Mouse (Mus musculus) MEL (cell line): ENCODE results near the gene Gtf3c3.

Experiments
- CTCF ChIP-seq, 3 experiments: IDR thresholded peaks in 2 of 3; conservative IDR thresholded peaks in 1 of 3; 2 replicates each; pipeline ENCODE4 v1.5.1; 2011 to 2012; ENCODE audit warnings: low read length in 3 of 3, low read depth in 2 of 3, mild to moderate bottlenecking in 2 of 3, improper control_type of control experiment in 1 of 3, inconsistent platforms in 1 of 3, mixed read lengths in 1 of 3, moderate library complexity in 1 of 3; ENCODE audit not compliant: control insufficient read depth in 1 of 3, insufficient read depth in 1 of 3, poor library complexity in 1 of 3, severe bottlenecking in 1 of 3
- E2F4 ChIP-seq: IDR thresholded peaks from 2 replicates; pipeline ENCODE4 v1.6.1; 2011; ENCODE audit warnings: low read depth, low read length, improper control_type of control experiment, borderline replicate concordance
- EP300 ChIP-seq, 2 experiments: IDR thresholded peaks; 2 replicates each; pipeline ENCODE4 v1.6.1; 2011; ENCODE audit warnings: improper control_type of control experiment in 2 of 2, low read length in 2 of 2, low read depth in 1 of 2, mild to moderate bottlenecking in 1 of 2
- JUND ChIP-seq: IDR thresholded peaks from 2 replicates; pipeline ENCODE4 v1.6.1; 2011; ENCODE audit warnings: low read depth, mild to moderate bottlenecking, improper control_type of control experiment, low read length
- MAZ ChIP-seq: IDR thresholded peaks from 2 replicates; pipeline ENCODE4 v1.6.1; 2012; ENCODE audit warnings: low read depth, mild to moderate bottlenecking, inconsistent platforms, low read length, improper control_type of control experiment
- NELFE ChIP-seq: IDR thresholded peaks from 2 replicates; pipeline ENCODE4 v1.6.1; 2011; ENCODE audit warnings: low read depth, low read length, improper control_type of control experiment
- POLR2A ChIP-seq, 2 experiments: IDR thresholded peaks; 2 replicates each; pipeline ENCODE4 v1.6.1; 2011 to 2012; ENCODE audit warnings: low read length in 2 of 2, mild to moderate bottlenecking in 2 of 2, control low read depth in 1 of 2, improper control_type of control experiment in 1 of 2, low read depth in 1 of 2, moderate library complexity in 1 of 2; ENCODE audit not compliant: control insufficient read depth in 1 of 2, insufficient read depth in 1 of 2, poor library complexity in 1 of 2
- ZC3H11A ChIP-seq: IDR thresholded peaks from 2 replicates; pipeline ENCODE4 v1.6.1; 2012; ENCODE audit warnings: low read depth, mild to moderate bottlenecking, inconsistent platforms, low read length, improper control_type of control experiment

GRCm38 (mm10) chr1:54467366-54467765 lies 28.6 kb upstream of the Gtf3c3 start:
- TF ChIP-seq CTCF (IDR thresholded peaks at IDR 0.05 in 2 of 3, conservative IDR thresholded peaks at IDR 0.05 in 1 of 3; ENCODE audit: control insufficient read depth in 1 of 3, insufficient read depth in 1 of 3, low read depth in 2 of 3, low read length in 3 of 3, poor library complexity in 1 of 3, severe bottlenecking in 1 of 3), result no peak
- no peak for TF ChIP-seq JUND
- no peak for TF ChIP-seq MAZ
- TF ChIP-seq NELFE, result no peak
- no peak for TF ChIP-seq POLR2A (IDR thresholded peaks at IDR 0.05; ENCODE audit: control insufficient read depth in 1 of 2, insufficient read depth in 1 of 2, low read depth in 1 of 2, low read length in 2 of 2, poor library complexity in 1 of 2)
- no peak for TF ChIP-seq E2F4
- TF ChIP-seq ZC3H11A, result no peak
- no peak for TF ChIP-seq EP300 (IDR thresholded peaks at IDR 0.05; ENCODE audit: low read depth in 1 of 2, low read length in 2 of 2)
